Mouse (Mus musculus) CH12.LX (cell line): Measurements from ENCODE around the gene Hand2. TPM values are rescaled to one million over a fixed set of nuclear protein-coding genes. Genes with fewer than 3 reads are reported as not detected.

Source experiments
- DNase-seq: peaks from one replicate; pipeline ENCODE4 v3.0.0-alpha.2; 2013; ENCODE audit errors: extremely low read depth
- H3K27ac ChIP-seq: 2 replicates; pipeline ENCODE4 v1.5.1; 2012; ENCODE audit warnings: low read depth, mild to moderate bottlenecking, control low read depth, moderate library complexity; ENCODE audit not compliant: insufficient read depth
- H3K27me3 ChIP-seq: replicated peaks from 2 replicates; pipeline ENCODE3; 2012; ENCODE audit warnings: inconsistent platforms
- H3K36me3 ChIP-seq, 2 experiments: replicated peaks in 1 of 2; 2 replicates each; pipeline versions ENCODE3 to v1.6.1; 2012; ENCODE audit warnings: inconsistent platforms in 1 of 2, low read length in 1 of 2, mild to moderate bottlenecking in 1 of 2, mixed read lengths in 1 of 2, moderate library complexity in 1 of 2; ENCODE audit not compliant: control insufficient read depth in 1 of 2, insufficient read depth in 1 of 2
- H3K4me1 ChIP-seq, 2 experiments: 2 replicates each; pipeline ENCODE4 v1.6.1; 2012; ENCODE audit warnings: inconsistent platforms in 1 of 2, moderate library complexity in 1 of 2; ENCODE audit not compliant: insufficient read depth in 2 of 2, control insufficient read depth in 1 of 2
- H3K4me2 ChIP-seq: 2 replicates; pipeline ENCODE4 v1.6.1; 2012; ENCODE audit warnings: low read depth, mild to moderate bottlenecking, control low read depth; ENCODE audit not compliant: poor library complexity, insufficient read depth, severe bottlenecking
- H3K4me3 ChIP-seq, 3 experiments: fragments of 150-350 bp in 1 of 3; sonication (generic) in 1 of 3; replicated peaks in 1 of 3; 2 replicates each; pipeline versions ENCODE3 to v1.5.1; 2011 to 2012; ENCODE audit warnings: low read depth in 2 of 3, low read length in 2 of 3, mild to moderate bottlenecking in 2 of 3, moderate library complexity in 2 of 3, control low read depth in 1 of 3, improper control_type of control experiment in 1 of 3, inconsistent platforms in 1 of 3, mixed read lengths in 1 of 3; ENCODE audit not compliant: poor library complexity in 1 of 3
- H3K79me2 ChIP-seq: replicated peaks from 2 replicates; pipeline ENCODE4 v1.6.1; 2012; ENCODE audit warnings: mild to moderate bottlenecking, moderate library complexity; ENCODE audit not compliant: control insufficient read depth, poor library complexity, insufficient read depth, severe bottlenecking; ENCODE audit errors: extremely low read depth
- H3K9ac ChIP-seq: 2 replicates; pipeline ENCODE4 v1.6.1; 2012; ENCODE audit warnings: low read depth, mild to moderate bottlenecking, control low read depth, moderate library complexity; ENCODE audit not compliant: insufficient read depth
- H3K9me3 ChIP-seq: replicated peaks from 2 replicates; pipeline ENCODE3; 2012; ENCODE audit warnings: low read length, inconsistent platforms, mixed read lengths
- CHD2 ChIP-seq: IDR thresholded peaks from 2 replicates; pipeline ENCODE4 v1.6.1; 2011; ENCODE audit warnings: low read length, improper control_type of control experiment
- HCFC1 ChIP-seq: IDR thresholded peaks from 2 replicates; pipeline ENCODE4 v1.6.1; 2012; ENCODE audit warnings: low read depth, mild to moderate bottlenecking, inconsistent platforms, low read length, improper control_type of control experiment
- JUN ChIP-seq: IDR thresholded peaks from 2 replicates; pipeline ENCODE4 v1.6.1; 2011; ENCODE audit warnings: low read depth, mild to moderate bottlenecking, low read length, improper control_type of control experiment, moderate library complexity; ENCODE audit not compliant: insufficient read depth
- JUND ChIP-seq: conservative IDR thresholded peaks from 2 replicates; pipeline ENCODE4 v1.6.1; 2011; ENCODE audit warnings: low read depth, low read length, improper control_type of control experiment
- KAT2A ChIP-seq: IDR thresholded peaks from 2 replicates; pipeline ENCODE4 v1.6.1; 2012; ENCODE audit warnings: low read length, improper control_type of control experiment, inconsistent platforms; ENCODE audit not compliant: insufficient replicate concordance
- MAX ChIP-seq: IDR thresholded peaks from 2 replicates; pipeline ENCODE4 v1.6.1; 2011; ENCODE audit warnings: low read length, improper control_type of control experiment
- MXI1 ChIP-seq: IDR thresholded peaks from 2 replicates; pipeline ENCODE4 v1.6.1; 2011; ENCODE audit warnings: mild to moderate bottlenecking, low read depth, low read length, improper control_type of control experiment
- NELFE ChIP-seq: IDR thresholded peaks from 2 replicates; pipeline ENCODE4 v1.6.1; 2011; ENCODE audit warnings: low read depth, low read length, improper control_type of control experiment
- NRF1 ChIP-seq: IDR thresholded peaks from 2 replicates; pipeline ENCODE4 v1.6.1; 2014; ENCODE audit warnings: low read depth, mild to moderate bottlenecking, inconsistent platforms, low read length, improper control_type of control experiment, moderate library complexity
- PAX5 ChIP-seq: IDR thresholded peaks from 2 replicates; pipeline ENCODE4 v1.6.1; 2012; ENCODE audit warnings: low read length, inconsistent platforms, mixed read lengths
- POLR2A ChIP-seq: IDR thresholded peaks from 2 replicates; pipeline ENCODE4 v1.6.1; 2011; ENCODE audit warnings: low read depth, mild to moderate bottlenecking, improper control_type of control experiment, low read length
- POLR2AphosphoS2 ChIP-seq: IDR thresholded peaks from 2 replicates; pipeline ENCODE4 v1.6.1; 2011; ENCODE audit warnings: low read depth, low read length, improper control_type of control experiment
- RAD21 ChIP-seq: IDR thresholded peaks from 2 replicates; pipeline ENCODE4 v1.6.1; 2011; ENCODE audit warnings: low read depth, mild to moderate bottlenecking, low read length, improper control_type of control experiment, moderate library complexity
- RCOR1 ChIP-seq: conservative IDR thresholded peaks from 2 replicates; pipeline ENCODE4 v1.6.1; 2012; ENCODE audit warnings: low read depth, mild to moderate bottlenecking, inconsistent platforms, low read length, improper control_type of control experiment
- SIN3A ChIP-seq: IDR thresholded peaks from 2 replicates; pipeline ENCODE4 v1.6.1; 2012; ENCODE audit warnings: low read length, improper control_type of control experiment, inconsistent platforms
- TCF12 ChIP-seq: IDR thresholded peaks from 2 replicates; pipeline ENCODE4 v1.6.1; 2014; ENCODE audit warnings: low read depth, mild to moderate bottlenecking, inconsistent platforms, low read length, improper control_type of control experiment
- USF2 ChIP-seq: conservative IDR thresholded peaks from 2 replicates; pipeline ENCODE4 v1.6.1; 2011; ENCODE audit warnings: low read depth, low read length, improper control_type of control experiment
- ZC3H11A ChIP-seq: IDR thresholded peaks from 2 replicates; pipeline ENCODE4 v1.6.1; 2012; ENCODE audit warnings: low read depth, mild to moderate bottlenecking, inconsistent platforms, low read length, improper control_type of control experiment
- ZKSCAN1 ChIP-seq: IDR thresholded peaks from 2 replicates; pipeline ENCODE4 v1.6.1; 2012; ENCODE audit warnings: low read depth, inconsistent platforms, low read length, improper control_type of control experiment, borderline replicate concordance
- ZMIZ1 ChIP-seq: IDR thresholded peaks from 2 replicates; pipeline ENCODE4 v1.6.1; 2012; ENCODE audit warnings: low read depth, mild to moderate bottlenecking, inconsistent platforms, low read length, improper control_type of control experiment
- ZNF384 ChIP-seq: IDR thresholded peaks from 2 replicates; pipeline ENCODE4 v1.6.1; 2012; ENCODE audit warnings: low read depth, low read length, improper control_type of control experiment, inconsistent platforms
- dilution Hi-C: fragments of 300-500 bp; cut with MboI; formaldehyde crosslinking; loops from 2 replicates; pipeline ENCODE4 v1.14.3; 2020; ENCODE audit warnings: low sequenced_read_pairs; ENCODE audit not compliant: extremely low pct_unique_long_range_greater_than_20kb, extremely low pct_ligation_motif_present
- in situ Hi-C: fragments of 300-500 bp; cut with MboI; formaldehyde crosslinking; loops from 3 replicates; pipeline ENCODE4 v1.14.3; 2019; ENCODE audit warnings: low sequenced_read_pairs, low pct_ligation_motif_present, low pct_unique_long_range_greater_than_20kb, mixed read lengths
- polyA plus RNA-seq: library from polyadenylated mRNA; unstranded; fragments of >175 nt; gene quantifications from 2 replicates; pipeline ENCODE4 v1.2.1, GENCODE M21; 2012; ENCODE audit warnings: low read depth; ENCODE audit not compliant: insufficient read length
- total RNA-seq, 2 experiments: library from RNA; depleted of rRNA; stranded (reverse); fragments of 300-350 nt in 1 of 2; fragments of >200 nt in 1 of 2; gene quantifications; 2 replicates each; pipeline ENCODE4 v1.2.3; 2012 to 2014

Hand2 gene
- total and polyA plus RNA-seq, 3 experiments, result not detected

- H3K36me3 ChIP-seq, result no peaks in the 10 kb centered on the region
- no peak overlapping the region for H3K9ac ChIP-seq
- DNase-seq, result no peak
- H3K27ac ChIP-seq, result no peak overlapping the region
- no peaks in the 10 kb centered on the region for H3K27me3 ChIP-seq
- H3K9me3 ChIP-seq, result no peaks in the 10 kb centered on the region
- H3K4me2 ChIP-seq, result no peak overlapping the region
- peaks cover 0 to 24% of the 10 kb centered on the region in 2 experiments; a peak in 2 of 4 replicates for H3K4me1 ChIP-seq
- in situ Hi-C loops, result no loop called here
- no peak overlapping the region for H3K4me3 ChIP-seq
- dilution Hi-C loops, result no loop called here
- no peak for TF ChIP-seq POLR2A
- TF ChIP-seq ZNF384, result no peak
- TF ChIP-seq TCF12, result no peak
- TF ChIP-seq JUN, result no peak
- TF ChIP-seq ZC3H11A, result no peak
- TF ChIP-seq NRF1, result no peak
- TF ChIP-seq ZKSCAN1, result no peak
- no peaks in the 10 kb centered on the region for H3K79me2 ChIP-seq
Measured at GRCm38 (mm10) chr8:57346371-57346770, 25.6 kb downstream of the Hand2 start.

- Histone ChIP-seq H3K36me3 (no peaks in the 10 kb centered on the region), H3K9ac (no peak overlapping the region), H3K27me3 (no peaks in the 10 kb centered on the region), H3K27ac (no peak overlapping the region), H3K4me2 (no peak overlapping the region), H3K9me3 (no peaks in the 10 kb centered on the region), H3K4me3 (no peak overlapping the region), H3K79me2 (no peaks in the 10 kb centered on the region), H3K4me1 (peaks cover 0 to 24% of the 10 kb centered on the region in 2 experiments; a peak in 2 of 4 replicates)
- dilution Hi-C loops, result no loop called here
- TF ChIP-seq NELFE (no peak), JUND (no peak), CHD2 (no peak)
- no peak for DNase-seq
- in situ Hi-C loops, result no loop called here
Measured at GRCm38 (mm10) chr8:57347141-57347540, 26.4 kb downstream of the Hand2 start.

- H3K4me2 ChIP-seq, result no peak overlapping the region
- no peaks in the 10 kb centered on the region for H3K79me2 ChIP-seq
- H3K27ac ChIP-seq, result no peak overlapping the region
- H3K4me3 ChIP-seq, result no peak overlapping the region
- TF ChIP-seq NRF1, result no peak
- TF ChIP-seq POLR2AphosphoS2, result no peak
- no peak for TF ChIP-seq KAT2A
- TF ChIP-seq HCFC1, result no peak
- no peak for TF ChIP-seq RCOR1
- TF ChIP-seq PAX5, result no peak
- TF ChIP-seq JUND, result no peak
- TF ChIP-seq RAD21, result no peak
- no peak for TF ChIP-seq SIN3A
- no peak for TF ChIP-seq USF2
- no peak for TF ChIP-seq CHD2
- TF ChIP-seq MXI1, result no peak
- TF ChIP-seq ZMIZ1, result no peak
- TF ChIP-seq MAX, result no peak
- no peaks in the 10 kb centered on the region for H3K36me3 ChIP-seq
- peaks cover 0 to 24% of the 10 kb centered on the region in 2 experiments; a peak in 2 of 4 replicates for H3K4me1 ChIP-seq
- H3K9me3 ChIP-seq, result no peaks in the 10 kb centered on the region
- dilution Hi-C loops, result no loop called here
- H3K27me3 ChIP-seq, result no peaks in the 10 kb centered on the region
- H3K9ac ChIP-seq, result no peak overlapping the region
- DNase-seq, result no peak
- in situ Hi-C loops, result no loop called here
Measured at GRCm38 (mm10) chr8:57348251-57348650, 27.5 kb downstream of the Hand2 start.
